Mouse (Mus musculus) hindbrain, postnatal 0 days (tissue): Measurements from ENCODE around the gene Rgl1. TPM values are rescaled to one million over a fixed set of nuclear protein-coding genes. Genes with fewer than 3 reads are reported as not detected.

ENCODE experiments used
- ATAC-seq: fragments of 200-750 bp; cut with Nextera tagmentation; 2 replicates; pipeline ENCODE4 v1.8.0; 2017; ENCODE audit warnings: mild to moderate bottlenecking, moderate TSS enrichment, moderate library complexity
- DNase-seq: peaks from one replicate; pipeline ENCODE4 v3.0.0-alpha.2; 2015; ENCODE audit warnings: low spot score
- H3K27ac ChIP-seq: fragments of 300-500 bp; sonication (generic); 2 replicates; pipeline ENCODE4 v1.5.1; 2014; ENCODE audit warnings: mild to moderate bottlenecking
- H3K27me3 ChIP-seq: fragments of 300-500 bp; sonication (generic); 2 replicates; pipeline ENCODE4 v1.6.1; 2014; ENCODE audit warnings: low read length, mixed read lengths; ENCODE audit not compliant: insufficient read depth
- H3K36me3 ChIP-seq: fragments of 300-500 bp; sonication (generic); 2 replicates; pipeline ENCODE4 v1.6.1; 2014; ENCODE audit warnings: low read length, mixed read lengths; ENCODE audit not compliant: insufficient read depth
- H3K4me1 ChIP-seq: fragments of 300-500 bp; sonication (generic); 2 replicates; pipeline ENCODE4 v1.6.1; 2014; ENCODE audit warnings: antibody characterized with exemption, low read length, mixed read lengths; ENCODE audit not compliant: insufficient read depth
- H3K4me2 ChIP-seq: fragments of 300-500 bp; sonication (generic); 2 replicates; pipeline ENCODE4 v1.6.1; 2014; ENCODE audit warnings: low read depth, mild to moderate bottlenecking, low read length, moderate library complexity, mixed read lengths
- H3K4me3 ChIP-seq: fragments of 300-500 bp; sonication (generic); 2 replicates; pipeline ENCODE4 v1.5.1; 2014; ENCODE audit warnings: low read length
- H3K9ac ChIP-seq: fragments of 300-500 bp; sonication (generic); replicated peaks from 2 replicates; pipeline ENCODE4 v1.6.1; 2014; ENCODE audit warnings: mild to moderate bottlenecking, low read length, moderate library complexity, mixed read lengths
- H3K9me3 ChIP-seq: fragments of 300-500 bp; sonication (generic); 2 replicates; pipeline ENCODE4 v1.6.1; 2016; ENCODE audit warnings: low read length, mixed read lengths
- CTCF ChIP-seq: IDR thresholded peaks from 2 replicates; pipeline ENCODE4 v1.5.1; 2016; ENCODE audit warnings: antibody characterized with exemption, control low read depth, low read depth
- WGBS: fragments of 180-500 bp; shearing (Covaris S2); extraction: QIAGEN DNeasy Blood & Tissue Kit; methylation state at CpG from one replicate; pipeline ENCODE4 v1.1.7; 2014; 5-methylcytosine and 5-hydroxymethylcytosine counted together
- polyA plus RNA-seq: library from polyadenylated mRNA; unstranded; fragments of >200 nt; fragmentation: Nextera tagmentation; extraction: Ambion mirVana; gene quantifications from 2 replicates; pipeline ENCODE4 v1.2.1, GENCODE M21; 2015
- total RNA-seq: library from RNA; depleted of rRNA; stranded (reverse); fragments of >200 nt; gene quantifications from 2 replicates; pipeline ENCODE4 v1.2.3, GENCODE M21; 2014

Rgl1 gene
- total and polyA plus RNA-seq, 2 experiments from 2014 or later: 16.1 to 17.0 TPM

- H3K9me3 ChIP-seq: no peaks in the 10 kb centered on the region
- no peak for TF ChIP-seq CTCF
- H3K9ac ChIP-seq: no peak overlapping the region
- DNase-seq (no peak), ATAC-seq (no peak)
- no peak overlapping the region for H3K4me2 ChIP-seq
- no peak overlapping the region for H3K4me3 ChIP-seq
- peaks cover 5% of the 10 kb centered on the region; the same call in 1 of the 2 replicates for H3K4me1 ChIP-seq
- 80% methylated on average over 18 of the region's 18 CpGs for WGBS
- H3K36me3 ChIP-seq: no peaks in the 10 kb centered on the region
- H3K27ac ChIP-seq: no peak overlapping the region
- H3K27me3 ChIP-seq: no peaks in the 10 kb centered on the region
Observed at GRCm38 (mm10) chr1:152807619-152808391, 41.7 kb upstream of the Rgl1 start.

GRCm38 (mm10) chr1:152804907-152805306 lies 38.8 kb upstream of the Rgl1 start:
- H3K9me3 ChIP-seq: no peaks in the 10 kb centered on the region
- no peak for TF ChIP-seq CTCF
- no peak overlapping the region for H3K9ac ChIP-seq
- no peak overlapping the region for H3K27ac ChIP-seq
- no peak overlapping the region for H3K4me3 ChIP-seq
- ATAC-seq (no peak), DNase-seq (no peak)
- H3K4me1 ChIP-seq: peaks cover 4% of the 10 kb centered on the region; the same call in 1 of the 2 replicates
- no peaks in the 10 kb centered on the region for H3K27me3 ChIP-seq
- 87% methylated on average over 6 of the region's 6 CpGs for WGBS
- no peak overlapping the region for H3K4me2 ChIP-seq
- no peaks in the 10 kb centered on the region for H3K36me3 ChIP-seq

GRCm38 (mm10) chr1:152800633-152801176 lies 34.6 kb upstream of the Rgl1 start:
- Histone ChIP-seq H3K9ac (no peak overlapping the region), H3K4me2 (no peak overlapping the region), H3K36me3 (no peaks in the 10 kb centered on the region), H3K4me1 (no peaks in the 10 kb centered on the region), H3K27me3 (no peaks in the 10 kb centered on the region), H3K27ac (no peak overlapping the region), H3K9me3 (no peaks in the 10 kb centered on the region), H3K4me3 (no peak overlapping the region)
- no peak for DNase-seq
- 87% methylated on average over 13 of the region's 13 CpGs for WGBS
- no peak for TF ChIP-seq CTCF
- no peak for ATAC-seq

- H3K9ac ChIP-seq: no peak within 1 kb of the TSS
- DNase-seq (peak; percentile 19), ATAC-seq (0 out of 2 replicates have a peak, but pooled peaks have one; percentile 59)
- no peak within 1 kb of the TSS for H3K4me3 ChIP-seq
- no peaks in the 10 kb centered on the region for H3K36me3 ChIP-seq
- WGBS: 21% methylated on average over 2 of the region's 2 CpGs
- no peaks in the 10 kb centered on the region for H3K4me1 ChIP-seq
- no peak for TF ChIP-seq CTCF
- no peak within 1 kb of the TSS for H3K4me2 ChIP-seq
- no peak within 1 kb of the TSS for H3K27ac ChIP-seq
- H3K9me3 ChIP-seq: no peaks in the 10 kb centered on the region
- H3K27me3 ChIP-seq: no peaks in the 10 kb centered on the region
Observed at GRCm38 (mm10) chr1:152799897-152800296, 33.7 kb upstream of the Rgl1 start, which contains the start of gene Ncf2. Ncf2 (plus strand) TSS chr1:152800194.

GRCm38 (mm10) chr1:152798125-152798524 lies 32.0 kb upstream of the Rgl1 start:
- Histone ChIP-seq H3K27me3 (no peaks in the 10 kb centered on the region), H3K4me2 (no peak overlapping the region), H3K27ac (no peak overlapping the region), H3K9me3 (no peaks in the 10 kb centered on the region), H3K4me1 (no peaks in the 10 kb centered on the region), H3K36me3 (no peaks in the 10 kb centered on the region), H3K4me3 (no peak overlapping the region), H3K9ac (no peak overlapping the region)
- WGBS: 76% methylated on average over 8 of the region's 9 CpGs
- DNase-seq: no peak
- no peak for ATAC-seq
- TF ChIP-seq CTCF: no peak

- Histone ChIP-seq H3K4me2 (no peak overlapping the region), H3K4me1 (no peaks in the 10 kb centered on the region), H3K36me3 (no peaks in the 10 kb centered on the region), H3K4me3 (no peak overlapping the region), H3K27ac (no peak overlapping the region), H3K27me3 (no peaks in the 10 kb centered on the region), H3K9me3 (no peaks in the 10 kb centered on the region), H3K9ac (no peak overlapping the region)
- DNase-seq (no peak), ATAC-seq (no peak)
- TF ChIP-seq CTCF: no peak
- WGBS: 82% methylated on average over 8 of the region's 8 CpGs
Observed at GRCm38 (mm10) chr1:152796683-152797263, 30.6 kb upstream of the Rgl1 start.
